Mouse (Mus musculus) embryonic stem cell, embryonic (primary cell): ENCODE data around the gene Abca7.

Source experiments
- CTCF ChIA-PET, 4 experiments: fragments of 300-600 bp in 2 of 4; fragments of 350-600 bp in 2 of 4; sonication (Branson Sonifier 250); formaldehyde crosslinking; loops; one replicate each; lab custom pipeline; 2022; ENCODE audit warnings: inconsistent platforms in 2 of 4; lab: Charles Lee
- POLR2A ChIA-PET, 4 experiments: fragments of 300-600 bp in 2 of 4; fragments of 350-600 bp in 2 of 4; sonication (Branson Sonifier 250); formaldehyde crosslinking; loops; one replicate each; lab custom pipeline; 2022; ENCODE audit warnings: antibody characterized with exemption in 4 of 4, inconsistent platforms in 1 of 4; lab: Charles Lee

Abca7 gene

GRCm38 (mm10) chr10:80047041-80047565 is 50.8 kb downstream of the Abca7 start, which contains the start of gene Gpx4:
Gene Gpx4, plus strand, starts transcription at chr10:80047166.
- POLR2A ChIA-PET: interaction anchor here in 3 of 4 experiments (0.5 to 29.7 kb wide), 29 partner anchors 3 to 374 kb away, joined by 3 to 849 read pairs (median 6); partner anchors contain the start of genes Polr2e (in 2 of the 3), Tmem259 (in 2 of the 3), Cirbp (in 1 of the 3) and Cnn2 (in 1 of the 3)
- CTCF ChIA-PET: interaction anchor here in 2 of 4 experiments (0.6 to 1.5 kb wide), 3 partner anchors 55 to 327 kb away, joined by 3 to 5 read pairs (median 3); no protein-coding TSS in a partner anchor

GRCm38 (mm10) chr10:80048396-80048795 is 52.1 kb downstream of the Abca7 start:
- POLR2A ChIA-PET: interaction anchor here in 3 of 4 experiments (0.5 to 29.7 kb wide), 39 partner anchors 2 to 1223 kb away, joined by 3 to 849 read pairs (median 4); partner anchors contain the start of genes Polr2e (in 2 of the 3), Tmem259 (in 2 of the 3), Cirbp (in 1 of the 3) and Cnn2 (in 1 of the 3)
- CTCF ChIA-PET: interaction anchor here in 2 of 4 experiments (0.6 to 0.7 kb wide), 2 partner anchors 15 to 17 kb away, joined by 3 to 4 read pairs; no protein-coding TSS in a partner anchor

GRCm38 (mm10) chr10:80048834-80049233 is 52.5 kb downstream of the Abca7 start:
- ChIA-PET CTCF (interaction anchor here in 1 of 4 experiments (0.6 kb wide), 1 partner anchor 17 kb away, joined by 4 read pairs; no protein-coding TSS in a partner anchor), POLR2A (interaction anchor here in 3 of 4 experiments (0.5 to 29.7 kb wide), 28 partner anchors 6 to 1222 kb away, joined by 3 to 849 read pairs (median 5); partner anchors contain the start of genes Polr2e (in 3 of the 3), Tmem259 (in 2 of the 3), Cirbp (in 1 of the 3) and Cnn2 (in 1 of the 3))

GRCm38 (mm10) chr10:80050244-80050643 is 54.0 kb downstream of the Abca7 start:
- CTCF ChIA-PET: interaction anchor here in 3 of 4 experiments (0.7 to 1.8 kb wide), 6 partner anchors 9 to 270 kb away, joined by 4 to 5 read pairs (median 4); no protein-coding TSS in a partner anchor

GRCm38 (mm10) chr10:80050885-80051617 is 54.8 kb downstream of the Abca7 start:
- POLR2A ChIA-PET: interaction anchor here (0.5 to 29.7 kb wide), 136 partner anchors 8 to 1725 kb away, joined by 3 to 849 read pairs (median 6); partner anchors contain the start of genes Dazap1 (in 3 of the 4), Gpx4 (in 3 of the 4), Polr2e (in 3 of the 4) and Ptbp1 (in 3 of the 4)
- CTCF ChIA-PET: interaction anchor here (0.6 to 1.8 kb wide), 22 partner anchors 9 to 271 kb away, joined by 3 to 14 read pairs (median 4); partner anchors contain the start of genes Midn (in 1 of the 4), Mum1 (in 1 of the 4), Polr2e (in 1 of the 4) and Tmem259 (in 1 of the 4)

More at GRCm38 (mm10) chr10:80050244-80050643, 54.0 kb downstream of the Abca7 start:
- POLR2A ChIA-PET: interaction anchor here (0.6 to 29.7 kb wide), 47 partner anchors 7 to 1567 kb away, joined by 3 to 849 read pairs (median 10); partner anchors contain the start of genes Gpx4 (in 3 of the 4), Polr2e (in 3 of the 4), Tmem259 (in 3 of the 4) and Cnn2 (in 2 of the 4)

GRCm38 (mm10) chr10:80051618-80052373 is 55.5 kb downstream of the Abca7 start:
- ChIA-PET CTCF (interaction anchor here (0.6 to 1.9 kb wide), 25 partner anchors 9 to 181 kb away, joined by 3 to 9 read pairs (median 4); partner anchors contain the start of genes Midn (in 1 of the 4), Mum1 (in 1 of the 4), Polr2e (in 1 of the 4) and Tmem259 (in 1 of the 4)), POLR2A (interaction anchor here (0.5 to 29.7 kb wide), 145 partner anchors 7 to 1661 kb away, joined by 3 to 849 read pairs (median 6); partner anchors contain the start of genes Dazap1 (in 3 of the 4), Gpx4 (in 3 of the 4), Polr2e (in 3 of the 4) and Ptbp1 (in 3 of the 4))

GRCm38 (mm10) chr10:80052374-80052764 is 56.1 kb downstream of the Abca7 start:
- ChIA-PET POLR2A (interaction anchor here (0.5 to 29.7 kb wide), 106 partner anchors 7 to 1217 kb away, joined by 3 to 849 read pairs (median 7); partner anchors contain the start of genes Gpx4 (in 3 of the 4), Polr2e (in 3 of the 4), Ptbp1 (in 3 of the 4) and Stk11 (in 3 of the 4)), CTCF (interaction anchor here (0.6 to 1.9 kb wide), 19 partner anchors 10 to 181 kb away, joined by 3 to 9 read pairs (median 4); partner anchors contain the start of genes Mum1 (in 1 of the 4), Polr2e (in 1 of the 4) and Tmem259 (in 1 of the 4))

- ChIA-PET POLR2A (interaction anchor here (0.6 to 29.7 kb wide), 104 partner anchors 6 to 1657 kb away, joined by 3 to 849 read pairs (median 4); partner anchors contain the start of genes Cnn2 (in 3 of the 4), Gpx4 (in 3 of the 4), Polr2e (in 3 of the 4) and Ptbp1 (in 3 of the 4)), CTCF (interaction anchor here (0.6 to 2.2 kb wide), 14 partner anchors 8 to 321 kb away, joined by 3 to 11 read pairs (median 4); partner anchors contain the start of genes Tmem259 (in 1 of the 4) and Wdr18 (in 1 of the 4))
Observed at GRCm38 (mm10) chr10:80053259-80053780, 57.0 kb downstream of the Abca7 start.

- POLR2A ChIA-PET: interaction anchor here (0.6 to 29.7 kb wide), 102 partner anchors 5 to 875 kb away, joined by 3 to 849 read pairs (median 4); partner anchors contain the start of genes Cnn2 (in 3 of the 4), Gpx4 (in 3 of the 4), Polr2e (in 3 of the 4) and Tmem259 (in 3 of the 4)
- CTCF ChIA-PET: interaction anchor here in 3 of 4 experiments (0.5 to 2.2 kb wide), 14 partner anchors 8 to 907 kb away, joined by 3 to 11 read pairs (median 4); partner anchors contain the start of genes Tmem259 (in 1 of the 3) and Wdr18 (in 1 of the 3)
Observed at GRCm38 (mm10) chr10:80053831-80054815, 57.8 kb downstream of the Abca7 start.

GRCm38 (mm10) chr10:80054911-80055310 is 58.6 kb downstream of the Abca7 start:
- CTCF ChIA-PET: interaction anchor here in 3 of 4 experiments (0.6 to 2.2 kb wide), 4 partner anchors 9 to 464 kb away, joined by 3 to 8 read pairs (median 4); no protein-coding TSS in a partner anchor
- POLR2A ChIA-PET: interaction anchor here (0.6 to 29.7 kb wide), 29 partner anchors 4 to 381 kb away, joined by 3 to 849 read pairs (median 5); partner anchors contain the start of genes Gpx4 (in 3 of the 4), Polr2e (in 3 of the 4), Arhgap45 (in 1 of the 4) and Cnn2 (in 1 of the 4)

GRCm38 (mm10) chr10:80055364-80055763 is 59.1 kb downstream of the Abca7 start:
- ChIA-PET POLR2A (interaction anchor here (0.5 to 24.5 kb wide), 34 partner anchors 10 to 381 kb away, joined by 3 to 849 read pairs (median 4); partner anchors contain the start of genes Gpx4 (in 3 of the 4), Polr2e (in 3 of the 4), Arhgap45 (in 1 of the 4) and Cnn2 (in 1 of the 4)), CTCF (interaction anchor here in 3 of 4 experiments (0.6 to 2.2 kb wide), 3 partner anchors 8 to 464 kb away, joined by 3 to 8 read pairs (median 5); no protein-coding TSS in a partner anchor)

GRCm38 (mm10) chr10:80055891-80056290 is 59.6 kb downstream of the Abca7 start:
- ChIA-PET CTCF (interaction anchor here in 3 of 4 experiments (0.6 to 1.1 kb wide), 3 partner anchors 64 to 1991 kb away, joined by 3 read pairs; no protein-coding TSS in a partner anchor), POLR2A (interaction anchor here (0.5 to 24.5 kb wide), 37 partner anchors 10 to 283 kb away, joined by 3 to 849 read pairs (median 4); partner anchors contain the start of genes Gpx4 (in 3 of the 4), Polr2e (in 3 of the 4), Arhgap45 (in 1 of the 4) and Cnn2 (in 1 of the 4))

GRCm38 (mm10) chr10:80056506-80056905 is 60.2 kb downstream of the Abca7 start:
- POLR2A ChIA-PET: interaction anchor here (0.5 to 24.5 kb wide), 35 partner anchors 8 to 273 kb away, joined by 3 to 849 read pairs (median 5); partner anchors contain the start of genes Gpx4 (in 3 of the 4), Polr2e (in 3 of the 4), Cnn2 (in 2 of the 4) and Tmem259 (in 2 of the 4)

More at GRCm38 (mm10) chr10:80056506-80056905, 60.2 kb downstream of the Abca7 start:
- CTCF ChIA-PET: interaction anchor here in 2 of 4 experiments (0.6 kb wide), 2 partner anchors 188 to 1990 kb away, joined by 3 read pairs; no protein-coding TSS in a partner anchor
